Mouse (Mus musculus) CD8-positive naive resting alpha-beta T cell, adult 57 days (primary cell): ENCODE measurements around the gene Itga1. TPM values are rescaled to one million over a fixed set of nuclear protein-coding genes. Genes with fewer than 3 reads are reported as not detected.

Experiments
- total RNA-seq: library from RNA; stranded (reverse); gene quantifications from one replicate; pipeline ENCODE4 v1.2.4, GENCODE M21; 2023

The Itga1 gene
- total RNA-seq = 0.21 TPM

DNA sequence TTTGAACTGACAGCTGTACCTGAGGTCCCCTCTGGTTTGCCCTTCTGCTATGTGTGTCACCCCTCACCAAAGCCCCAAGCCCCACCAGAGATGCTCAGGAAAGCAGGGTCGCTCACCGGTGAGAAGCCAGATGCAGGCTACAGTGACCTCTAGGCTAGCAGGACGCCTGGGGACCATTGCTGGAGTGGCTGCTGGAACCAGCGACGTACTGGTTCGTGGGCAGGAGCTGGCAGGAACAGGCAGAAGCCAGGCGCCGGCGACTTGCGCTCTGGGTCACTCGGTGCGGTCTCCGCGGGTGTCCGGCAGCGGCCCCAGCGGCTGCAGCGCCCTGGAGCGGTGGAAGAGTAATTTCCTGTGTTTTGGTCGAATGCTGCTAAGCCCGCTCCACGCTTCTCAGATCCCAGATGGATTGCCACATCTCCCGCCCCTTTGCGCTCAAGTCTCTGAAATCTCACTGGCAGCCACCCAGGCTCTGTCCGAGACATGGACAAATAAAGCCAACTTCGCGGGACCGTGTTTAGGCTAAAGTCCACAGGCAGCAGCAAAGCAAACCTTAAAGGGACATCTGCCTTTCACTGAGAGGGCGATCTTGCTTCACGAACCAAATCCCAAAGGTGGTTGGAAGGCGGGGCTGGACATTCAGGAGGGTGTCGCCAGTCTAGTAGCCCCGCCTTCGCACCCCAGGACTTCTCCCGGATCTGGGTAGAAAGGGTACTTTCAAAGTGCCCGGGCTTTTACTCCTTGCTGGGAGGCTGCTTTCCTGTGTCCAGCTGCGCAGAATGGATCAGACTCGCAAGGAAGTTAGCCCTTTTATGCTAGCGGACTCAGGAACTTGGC lies at the start of gene Itga1, which contains the start of gene Gm49395:
Gene Itga1, minus strand, starts transcription at position 610 of the 837 bp plus-strand sequence.
Gene Gm49395, minus strand, starts transcription at position 567 of the 837 bp plus-strand sequence.

DNA sequence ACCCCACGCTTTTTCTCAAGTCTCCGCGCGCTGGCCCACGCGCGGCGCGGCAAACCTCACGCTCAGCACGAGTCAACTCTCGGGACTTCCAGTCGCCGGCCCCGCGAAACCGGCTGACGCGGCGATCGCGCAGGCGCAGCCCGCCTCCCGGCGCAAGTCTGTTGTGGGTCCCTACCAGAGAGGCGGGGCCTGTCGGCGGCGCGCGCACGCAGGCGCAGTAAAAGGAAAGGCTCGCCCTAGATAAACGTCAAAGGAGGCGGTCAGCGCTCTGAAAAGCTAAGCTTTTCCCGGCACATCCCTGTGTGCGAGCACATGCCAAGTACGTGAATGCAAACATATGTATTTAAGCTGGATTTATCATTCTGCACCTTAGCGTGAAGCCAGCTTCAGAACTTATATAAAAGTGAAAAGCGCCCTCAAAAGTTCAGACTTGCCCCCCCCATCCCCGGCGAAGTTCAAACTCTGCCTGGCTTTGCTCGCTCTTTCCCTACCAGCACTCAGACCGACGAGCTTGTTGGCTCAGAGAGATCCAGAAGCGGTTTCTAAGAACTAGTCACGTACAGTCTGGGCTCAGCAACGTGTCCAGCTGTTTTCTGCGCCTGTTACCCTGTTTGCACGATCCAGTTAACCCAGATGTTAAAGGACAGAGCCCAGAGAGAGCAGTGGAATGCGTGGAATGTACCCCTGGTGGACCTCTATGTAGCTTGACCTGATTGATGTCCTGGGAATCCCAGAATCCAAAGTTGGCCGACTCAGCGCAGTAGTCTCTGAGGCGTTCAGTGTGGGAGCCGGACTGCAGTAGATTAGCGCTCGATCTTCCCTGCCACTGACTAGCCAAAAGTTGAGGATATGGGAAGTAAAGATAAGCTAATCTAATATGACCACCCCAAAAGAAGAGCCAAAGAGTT lies 11.4 kb downstream of the Itga1 start, which contains the start of gene Pelo:
Gene Pelo, minus strand, starts transcription at position 118 of the 908 bp plus-strand sequence.

DNA sequence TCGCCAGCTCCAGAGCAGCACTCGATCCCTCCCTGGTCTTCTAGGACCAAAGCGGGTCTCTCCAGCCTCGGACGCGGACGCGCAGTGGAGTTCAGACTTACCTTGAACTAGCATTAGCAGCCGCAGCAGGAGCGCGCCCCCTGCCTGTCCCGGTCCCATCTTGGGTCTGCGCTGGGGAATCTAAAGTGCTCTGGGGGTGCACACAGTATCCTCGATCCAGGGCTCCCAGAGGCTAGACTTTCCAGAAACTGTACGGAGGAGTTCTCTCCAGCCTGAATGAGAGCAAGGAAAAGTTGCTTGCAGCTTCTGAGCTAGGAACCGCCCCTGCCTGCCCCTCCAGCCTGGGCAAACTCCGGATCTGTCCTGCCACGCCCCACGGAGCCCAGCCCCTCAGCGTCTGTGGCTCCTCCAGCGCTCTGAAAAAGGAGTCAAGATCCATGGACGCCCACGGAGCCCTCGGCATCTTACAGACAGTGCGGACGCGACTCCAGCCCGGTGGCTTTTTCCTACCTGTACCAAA lies 169.9 kb downstream of the Itga1 start, which contains the start of gene Itga2:
Gene Itga2, minus strand, starts transcription at position 326 of the 520 bp plus-strand sequence.

Other genes starting within 250 kb of the Itga1 start
- gene Itga2, start 169.9 kb downstream of the Itga1 start, total RNA-seq = 3.1 TPM
- 11.7 TPM for gene Pelo, start 11.8 kb downstream of the Itga1 start, total RNA-seq
- not detected for gene Gm49395, start within 50 bp of the Itga1 start, total RNA-seq